Mouse (Mus musculus) thymus, adult 2 months (tissue): Measurements from ENCODE around the gene Haghl. TPM values are rescaled to one million over a fixed set of nuclear protein-coding genes. Genes with fewer than 3 reads are reported as not detected.

Experiments used
- DNase-seq: peaks from one replicate; pipeline ENCODE4 v3.0.0; 2021
- H3K27ac ChIP-seq: fragments of 200-500 bp; 2 replicates; pipeline ENCODE4 v1.5.1; 2012; ENCODE audit warnings: low read length, control low read depth; ENCODE audit not compliant: control insufficient read depth, insufficient read depth
- H3K27me3 ChIP-seq: fragments of 200-500 bp; 2 replicates; pipeline ENCODE4 v1.6.1; 2012; ENCODE audit warnings: mild to moderate bottlenecking, low read length, moderate library complexity, mixed read lengths; ENCODE audit not compliant: control insufficient read depth, insufficient read depth
- H3K36me3 ChIP-seq: fragments of 200-500 bp; 2 replicates; pipeline ENCODE4 v1.6.1; 2012; ENCODE audit warnings: mild to moderate bottlenecking, low read length, moderate library complexity; ENCODE audit not compliant: control insufficient read depth, insufficient read depth
- H3K4me1 ChIP-seq: fragments of 200-500 bp; replicated peaks from 2 replicates; pipeline ENCODE4 v1.6.1; 2012; ENCODE audit warnings: low read length; ENCODE audit not compliant: control insufficient read depth, insufficient read depth
- H3K4me3 ChIP-seq: fragments of 200-500 bp; 2 replicates; pipeline ENCODE4 v1.5.1; 2012; ENCODE audit warnings: mild to moderate bottlenecking, low read length, control low read depth, moderate library complexity; ENCODE audit not compliant: control insufficient read depth, insufficient read depth
- CTCF ChIP-seq: fragments of 200-500 bp; IDR thresholded peaks from 2 replicates; pipeline ENCODE4 v1.5.1; 2012; ENCODE audit warnings: mild to moderate bottlenecking, control low read depth, low read length, moderate library complexity, borderline replicate concordance; ENCODE audit not compliant: control insufficient read depth, poor library complexity, insufficient read depth; ENCODE audit errors: extremely low read depth
- POLR2A ChIP-seq: fragments of 200-500 bp; IDR thresholded peaks from 2 replicates; pipeline ENCODE4 v1.6.1; 2012; ENCODE audit warnings: mild to moderate bottlenecking, low read length, control low read depth, moderate library complexity; ENCODE audit not compliant: control insufficient read depth, poor library complexity, insufficient read depth; ENCODE audit errors: extremely low read depth
- WGBS: fragments of 180-500 bp; shearing (Covaris S2); methylation state at CpG from one replicate; pipeline ENCODE4 v1.1.7; 2018; 5-methylcytosine and 5-hydroxymethylcytosine counted together
- polyA plus RNA-seq: library from polyadenylated mRNA; depleted of rRNA; stranded (reverse); fragments of >200 nt; gene quantifications from 2 replicates; pipeline ENCODE4 v1.2.3, GENCODE M21; 2012

Haghl gene
- polyA plus RNA-seq, 1 experiment = 80.3 TPM

DNA sequence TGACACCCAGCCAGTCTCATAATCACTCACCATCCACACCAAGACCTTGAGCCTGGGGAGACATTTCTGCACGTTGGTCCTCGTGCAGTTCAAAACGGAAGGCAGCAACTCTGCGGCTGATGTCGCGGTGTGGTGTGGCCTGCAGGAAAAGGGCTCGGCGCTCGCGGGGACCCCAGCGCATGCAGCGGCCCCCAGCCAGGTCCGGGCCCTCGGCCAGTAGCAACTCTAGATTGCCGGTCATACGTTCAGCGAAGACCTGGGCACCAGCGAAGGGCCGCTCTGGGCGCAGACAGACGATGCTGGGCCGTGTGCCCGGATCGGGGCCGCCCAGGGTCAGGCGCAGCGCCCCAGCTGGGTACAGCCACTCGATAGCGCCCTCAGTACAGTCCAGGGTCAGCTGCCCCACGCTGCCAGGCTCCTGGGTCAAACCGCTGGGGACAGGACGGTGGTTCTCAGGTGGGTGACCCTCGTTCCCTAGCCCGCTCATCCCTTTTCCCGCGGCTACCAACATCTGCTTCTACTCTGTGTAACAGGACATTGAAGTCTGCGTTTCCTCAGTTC lies 10.8 kb upstream of the Haghl start:
- Histone ChIP-seq H3K27me3 (no peaks in the 10 kb centered on the region), H3K4me3 (peak overlapping the region; percentile 95), H3K4me1 (peaks cover 36% of the 10 kb centered on the region), H3K36me3 (no peaks in the 10 kb centered on the region), H3K27ac (no peak overlapping the region)
- WGBS = under 1% methylated on average over 37 of the region's 37 CpGs
- peak; percentile 34 for DNase-seq
- TF ChIP-seq POLR2A = no peak
- no peak for TF ChIP-seq CTCF

GRCm38 (mm10) chr17:25795609-25796092 lies 10.2 kb upstream of the Haghl start, which contains the start of gene AC134908.4:
Gene AC134908.4 (minus strand): TSS chr17:25795659.
- no peak within 1 kb of the TSS for H3K27ac ChIP-seq
- WGBS = 67% methylated on average over 6 of the region's 6 CpGs
- H3K27me3 ChIP-seq = no peaks in the 10 kb centered on the region
- peaks cover 38% of the 10 kb centered on the region for H3K4me1 ChIP-seq
- DNase-seq = no peak
- H3K36me3 ChIP-seq = no peaks in the 10 kb centered on the region
- TF ChIP-seq CTCF = no peak
- no peak for TF ChIP-seq POLR2A
- peak within 1 kb of the TSS; percentile 95 for H3K4me3 ChIP-seq

DNA sequence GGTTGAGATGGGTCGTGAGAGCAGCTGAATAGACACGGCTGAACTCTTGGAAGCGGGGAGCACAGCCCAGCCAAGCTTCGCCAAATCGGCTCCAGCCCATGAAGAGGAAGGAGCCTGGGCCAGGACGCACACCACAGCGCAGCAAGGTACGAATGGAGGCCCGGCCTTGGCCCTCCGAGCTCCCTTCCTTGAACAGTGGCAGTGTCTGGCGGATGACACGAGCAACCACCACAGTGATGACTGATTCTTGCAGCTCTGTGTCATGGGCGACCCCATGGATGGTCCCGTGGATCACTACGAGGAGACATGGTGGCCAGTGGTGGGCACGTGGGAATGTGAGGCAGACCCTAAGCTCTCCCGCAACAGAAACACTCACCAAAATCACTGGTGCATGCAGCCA lies 9.5 kb upstream of the Haghl start:
- Histone ChIP-seq H3K27ac (no peak overlapping the region), H3K27me3 (no peaks in the 10 kb centered on the region), H3K4me3 (no peak overlapping the region), H3K36me3 (no peaks in the 10 kb centered on the region), H3K4me1 (peaks cover 38% of the 10 kb centered on the region)
- no peak for DNase-seq
- 96% methylated on average over 17 of the region's 17 CpGs for WGBS
- TF ChIP-seq POLR2A = no peak
- no peak for TF ChIP-seq CTCF

GRCm38 (mm10) chr17:25794197-25794596 lies 8.7 kb upstream of the Haghl start:
- no peak overlapping the region for H3K4me3 ChIP-seq
- no peak for TF ChIP-seq CTCF
- no peak for TF ChIP-seq POLR2A
- no peak overlapping the region for H3K27ac ChIP-seq
- peaks cover 38% of the 10 kb centered on the region for H3K4me1 ChIP-seq
- 94% methylated on average over 13 of the region's 13 CpGs for WGBS
- no peaks in the 10 kb centered on the region for H3K27me3 ChIP-seq
- no peaks in the 10 kb centered on the region for H3K36me3 ChIP-seq
- no peak for DNase-seq

DNA sequence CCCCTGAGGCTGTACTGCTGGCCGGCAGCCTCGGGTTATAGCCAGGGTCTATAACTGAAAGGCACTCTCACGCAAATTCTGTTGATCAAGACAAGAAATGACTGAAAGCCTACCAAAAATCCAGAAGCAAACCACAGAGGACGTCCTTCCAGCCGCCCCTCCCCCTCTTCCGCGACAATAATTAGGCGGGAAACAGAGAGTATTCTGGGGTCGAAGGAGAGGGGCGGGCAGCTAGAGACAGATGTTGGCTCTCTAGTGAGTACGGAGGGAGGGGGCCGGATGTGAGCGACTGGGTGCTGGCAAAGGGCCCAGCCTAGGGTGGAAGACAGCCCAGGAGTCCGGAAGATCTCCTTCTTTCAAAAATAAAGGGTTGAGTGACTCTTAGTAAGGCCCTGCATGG lies 7.1 kb upstream of the Haghl start, which contains the start of gene Fam173a:
TSS of gene Fam173a (minus strand) at position 287 of the 400 bp plus-strand sequence.
- 0 out of 2 replicates have a peak, but pooled peaks have one; percentile 39 for TF ChIP-seq CTCF
- TF ChIP-seq POLR2A = 0 out of 2 replicates have a peak, but pooled peaks have one; percentile 28
- H3K4me3 ChIP-seq = peak within 1 kb of the TSS; percentile 57
- H3K27me3 ChIP-seq = no peaks in the 10 kb centered on the region
- H3K36me3 ChIP-seq = no peaks in the 10 kb centered on the region
- WGBS = 0% methylated on average over 14 of the region's 14 CpGs
- peaks cover 38% of the 10 kb centered on the region for H3K4me1 ChIP-seq
- H3K27ac ChIP-seq = peak within 1 kb of the TSS; percentile 81
- peak; percentile 85 for DNase-seq

- WGBS = under 1% methylated on average over 45 of the region's 45 CpGs
- TF ChIP-seq POLR2A = peak; percentile 26; the same call in 1 of the 2 replicates
- no peak for TF ChIP-seq CTCF
- Histone ChIP-seq H3K4me3 (peak overlapping the region; percentile 57), H3K36me3 (no peaks in the 10 kb centered on the region), H3K27ac (peak overlapping the region; percentile 81), H3K4me1 (peaks cover 35% of the 10 kb centered on the region), H3K27me3 (no peaks in the 10 kb centered on the region)
- DNase-seq = peak; percentile 82
Measured at GRCm38 (mm10) chr17:25791843-25792527, 6.5 kb upstream of the Haghl start.
